ENCODE assay signal across 27 mouse cellular contexts in the genomic region with DNA sequence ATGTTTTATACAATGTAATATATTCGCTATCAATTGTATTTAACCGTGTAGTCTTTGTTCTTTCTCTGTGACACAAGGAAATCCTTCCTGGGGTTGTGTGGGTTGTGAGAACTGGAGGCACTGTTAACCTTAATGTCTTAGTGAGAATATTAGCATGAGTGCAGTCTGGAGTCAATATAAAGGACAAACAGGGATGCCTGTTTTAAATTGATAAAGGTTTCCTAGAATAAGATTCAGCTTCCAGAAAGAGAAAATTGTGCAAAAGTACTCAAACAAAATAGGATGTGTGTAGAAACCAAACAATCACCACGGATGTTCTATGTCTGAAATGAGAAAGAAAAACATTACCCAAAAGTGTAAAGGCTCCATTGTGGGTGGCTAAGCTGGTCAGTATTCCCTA. TPM values are rescaled to one million over a fixed set of nuclear protein-coding genes. Genes with fewer than 3 reads are reported as not detected.
A peak's percentile ranks its signal among the peaks of the same experiment; 100 is the strongest.
DNase-seq lines count a peak whose midpoint lies in the region; ATAC-seq lines count a peak whose summit lies in the region.
"Had no signal": no experiment of that assay in that cellular context is flagged by ENCODE, and none has a peak within 500 bp of the region (broad histone marks: within the 10 kb centered on the region; RNA-seq: fewer than 3 reads in every experiment).

No protein-coding gene starts in this region.

- ATAC-seq in liver, embryonic 11.5 days (replicated peaks; ENCODE audit: low FRiP score): no peak
- no peak for ATAC-seq in liver, embryonic 13.5 days (ENCODE audit: low read depth)
- no peak for ATAC-seq in liver, embryonic 16.5 days (ENCODE audit: low read depth)
- no peak for ATAC-seq in hindbrain, embryonic 13.5 days (ENCODE audit: low FRiP score)
- ATAC-seq: forebrain, embryonic 16.5 days; Patski had no signal

- H3K4me1 ChIP-seq in liver, embryonic 11.5 days (replicated peaks; ENCODE audit: control insufficient read depth, insufficient read depth, low read length): peaks cover 21% of the 10 kb centered on the region
- peaks cover 61% of the 10 kb centered on the region for H3K4me1 ChIP-seq in liver, embryonic 13.5 days (replicated peaks)
- peaks cover 30% of the 10 kb centered on the region for H3K4me1 ChIP-seq in liver, embryonic 16.5 days (ENCODE audit: control insufficient read depth, low read depth, low read length)
- H3K4me1 ChIP-seq in hindbrain, embryonic 13.5 days (replicated peaks): peaks cover 15% of the 10 kb centered on the region

- no peak for DNase-seq in liver, embryonic 11.5 days (ENCODE audit: low spot score)
- DNase-seq in liver: no peak
- DNase-seq in liver, embryonic 13.5 days: no peak
- no peak for DNase-seq in kidney, postnatal 36 days
- DNase-seq in gastrocnemius, adult 18-20 months (ENCODE audit: low spot score): no peak
- DNase-seq: adrenal gland, postnatal 10 days; adrenal gland, postnatal 36 days; cerebellum, adult 11-12 months; cerebellum, adult 8-10 months; cerebellum, postnatal 10 days; cerebellum, postnatal 36 days; embryo, embryonic 11 days; gastrocnemius, postnatal 25 days; heart, adult 2 months; heart, postnatal 14 days; heart, postnatal 4 days had no signal

- 53% methylated on average over 3 of the region's 3 CpGs for WGBS in liver, embryonic 11.5 days
- WGBS in liver, embryonic 13.5 days (ENCODE audit: insufficient replicate concordance): 20% methylated on average over 3 of the region's 3 CpGs
- WGBS in liver, embryonic 16.5 days (ENCODE audit: insufficient replicate concordance): 31% methylated on average over 3 of the region's 3 CpGs
- WGBS in hindbrain, embryonic 13.5 days: 73% methylated on average over 3 of the region's 3 CpGs

- no peaks in the 10 kb centered on the region for H3K9me3 ChIP-seq in liver, embryonic 11.5 days (ENCODE audit: control insufficient read depth, low read length)
- no peaks in the 10 kb centered on the region for H3K9me3 ChIP-seq in liver, embryonic 13.5 days (replicated peaks)
- H3K9me3 ChIP-seq in liver, embryonic 16.5 days (replicated peaks; ENCODE audit: control insufficient read depth, low read length): no peaks in the 10 kb centered on the region
- H3K9me3 ChIP-seq in hindbrain, embryonic 13.5 days: no peaks in the 10 kb centered on the region
- H3K9me3 ChIP-seq: embryonic facial prominence, embryonic 10.5 days; embryonic facial prominence, embryonic 13.5 days; forebrain, embryonic 12.5 days; heart, embryonic 10.5 days; heart, embryonic 13.5 days; hindbrain, embryonic 15.5 days had no signal

- H3K4me2 ChIP-seq in liver, embryonic 11.5 days: no peak overlapping the region; the same call in 1 of the 2 replicates
- H3K4me2 ChIP-seq in liver, embryonic 13.5 days: peak overlapping the region; percentile 29; the same call in 1 of the 2 replicates
- H3K4me2 ChIP-seq in liver, embryonic 16.5 days (ENCODE audit: low read depth, low read length): no peak overlapping the region; the same call in 1 of the 2 replicates
- H3K4me2 ChIP-seq in hindbrain, embryonic 13.5 days: no peak overlapping the region
- H3K4me2 ChIP-seq: embryonic facial prominence, embryonic 13.5 days; forebrain, embryonic 12.5 days; heart, embryonic 13.5 days; hindbrain, embryonic 15.5 days had no signal

- no peak overlapping the region for H3K9ac ChIP-seq in liver, embryonic 11.5 days (ENCODE audit: low read depth, low read length)
- no peak overlapping the region for H3K9ac ChIP-seq in liver, embryonic 13.5 days
- no peak overlapping the region for H3K9ac ChIP-seq in liver, embryonic 16.5 days (ENCODE audit: low read depth, low read length)
- no peak overlapping the region for H3K9ac ChIP-seq in hindbrain, embryonic 13.5 days
- H3K9ac ChIP-seq: embryonic facial prominence, embryonic 13.5 days; forebrain, embryonic 12.5 days; heart, embryonic 13.5 days; hindbrain, embryonic 15.5 days had no signal

- no peaks in the 10 kb centered on the region for H3K27me3 ChIP-seq in liver, embryonic 11.5 days (replicated peaks; ENCODE audit: control insufficient read depth, insufficient read depth, low read length)
- H3K27me3 ChIP-seq in liver, embryonic 13.5 days: no peaks in the 10 kb centered on the region
- no peaks in the 10 kb centered on the region for H3K27me3 ChIP-seq in liver, embryonic 16.5 days (ENCODE audit: control insufficient read depth, insufficient read depth, low read depth, low read length)
- H3K27me3 ChIP-seq in hindbrain, embryonic 13.5 days: no peaks in the 10 kb centered on the region
- H3K27me3 ChIP-seq: embryonic facial prominence, embryonic 13.5 days; forebrain, embryonic 12.5 days; heart, embryonic 13.5 days; hindbrain, embryonic 15.5 days; Patski had no signal

- H3K36me3 ChIP-seq in liver, embryonic 11.5 days (ENCODE audit: control insufficient read depth, insufficient read depth, low read length): no peaks in the 10 kb centered on the region
- H3K36me3 ChIP-seq in liver, embryonic 13.5 days: no peaks in the 10 kb centered on the region
- H3K36me3 ChIP-seq in liver, embryonic 16.5 days (ENCODE audit: control insufficient read depth, insufficient read depth): no peaks in the 10 kb centered on the region
- H3K36me3 ChIP-seq in hindbrain, embryonic 13.5 days: no peaks in the 10 kb centered on the region
- H3K36me3 ChIP-seq: embryonic facial prominence, embryonic 10.5 days; embryonic facial prominence, embryonic 13.5 days; forebrain, embryonic 12.5 days; heart, embryonic 10.5 days; heart, embryonic 13.5 days; hindbrain, embryonic 15.5 days had no signal

- H3K4me3 ChIP-seq in liver, embryonic 11.5 days (ENCODE audit: low read depth, low read length): no peak overlapping the region
- H3K4me3 ChIP-seq in liver, embryonic 13.5 days (replicated peaks): no peak overlapping the region
- no peak overlapping the region for H3K4me3 ChIP-seq in liver, embryonic 16.5 days (ENCODE audit: low read depth, low read length)
- H3K4me3 ChIP-seq in hindbrain, embryonic 13.5 days: no peak overlapping the region
- H3K4me3 ChIP-seq: embryonic facial prominence, embryonic 10.5 days; embryonic facial prominence, embryonic 13.5 days; erythroblast, embryonic 14.5 days; forebrain, embryonic 12.5 days; heart, adult 2 months; heart, embryonic 10.5 days; heart, embryonic 13.5 days; hindbrain, embryonic 15.5 days had no signal

- H3K27ac ChIP-seq in liver, embryonic 11.5 days (ENCODE audit: low read depth, low read length): 0 out of 2 replicates have a peak overlapping the region, but pooled peaks have one; percentile 41
- peak overlapping the region; percentile 93 for H3K27ac ChIP-seq in liver, embryonic 13.5 days
- 0 out of 2 replicates have a peak overlapping the region, but pooled peaks have one; percentile 25 for H3K27ac ChIP-seq in liver, embryonic 16.5 days (ENCODE audit: low read length)
- H3K27ac ChIP-seq in hindbrain, embryonic 13.5 days: no peak overlapping the region
- H3K27ac ChIP-seq: embryonic facial prominence, embryonic 10.5 days; embryonic facial prominence, embryonic 13.5 days; forebrain, embryonic 12.5 days; heart, adult 2 months; heart, embryonic 10.5 days; heart, embryonic 13.5 days; hindbrain, embryonic 15.5 days had no signal

RNA-seq across cellular contexts. Expression of gene Ssbp2, which starts 3.3 kb away (rescaled TPM):
- polyA plus RNA-seq in liver, embryonic 11.5 days (2014; fragmentation: Nextera tagmentation; extraction: Ambion mirVana): 110 and 113 TPM in 2 replicates
- 56.4 and 56.9 TPM in 2 replicates for polyA plus RNA-seq in liver, embryonic 13.5 days (2015; fragmentation: Nextera tagmentation; extraction: Ambion mirVana)
- polyA plus RNA-seq in liver, embryonic 16.5 days (2015; fragmentation: Nextera tagmentation; extraction: Ambion mirVana): 40.0 and 44.3 TPM in 2 replicates
- polyA plus RNA-seq in hindbrain, embryonic 13.5 days (2015; fragmentation: Nextera tagmentation; extraction: Ambion mirVana): 205 and 206 TPM in 2 replicates
- 10 to 100 TPM; 21.3 to 23.4 TPM for total RNA-seq in gastrocnemius, adult 18-20 months (2021)
